In genomic region chr5:24512271-24512670, GRCm38 (mm10) we compare ENCODE assay signal across 11 mouse cellular contexts. TPM values are rescaled to one million over a fixed set of nuclear protein-coding genes. Genes with fewer than 3 reads are reported as not detected.
DNase-seq lines count a peak whose midpoint lies in the region; ATAC-seq lines count a peak whose summit lies in the region.
"Had no signal": no experiment of that assay in that cellular context is flagged by ENCODE, and none has a peak within 500 bp of the region (broad histone marks: within the 10 kb centered on the region; RNA-seq: fewer than 3 reads in every experiment).

No protein-coding gene starts in this region.

- DNase-seq in lung, adult 18-20 months = peak; percentile 26 to 31
- no peak for DNase-seq in lung, postnatal 25 days (ENCODE audit: low spot score)
- DNase-seq in kidney, postnatal 14 days = peak; percentile 63
- DNase-seq in urinary bladder, postnatal 36 days (ENCODE audit: low spot score in 2 of 2) = peak; percentile 23 to 55
- DNase-seq in B cell, adult 2 months = no peak
- DNase-seq in spleen, postnatal 4 days (ENCODE audit: low spot score in 2 of 2) = no peak
- DNase-seq: cerebellum, postnatal 25 days had no signal

- no peak overlapping the region for H3K4me3 ChIP-seq in heart, embryonic 11.5 days (ENCODE audit: low read depth, low read length)

- H3K36me3 ChIP-seq in heart, embryonic 11.5 days (ENCODE audit: control insufficient read depth, insufficient read depth, low read length) = no peaks in the 10 kb centered on the region

- ATAC-seq in heart, embryonic 11.5 days (replicated peaks; ENCODE audit: insufficient number of reproducible peaks, low FRiP score, low TSS enrichment) = peak; percentile 36; the same call in 1 of the 2 replicates
- ATAC-seq in monocyte, adult 5-6 weeks (replicated peaks; ENCODE audit: insufficient number of reproducible peaks, low FRiP score, low TSS enrichment, poor library complexity, severe bottlenecking) = no peak
- ATAC-seq: Patski had no signal

- H3K9ac ChIP-seq in heart, embryonic 11.5 days (ENCODE audit: low read depth, low read length) = no peak overlapping the region

- no peak overlapping the region for H3K27ac ChIP-seq in heart, embryonic 11.5 days (ENCODE audit: low read depth, low read length)
- H3K27ac ChIP-seq: macrophage had no signal

- H3K27me3 ChIP-seq in heart, embryonic 11.5 days (ENCODE audit: control insufficient read depth, insufficient read depth, low read length) = no peaks in the 10 kb centered on the region; the same call in none of the 2 replicates
- H3K27me3 ChIP-seq: Patski had no signal

- no peak overlapping the region for H3K4me2 ChIP-seq in heart, embryonic 11.5 days

- peaks cover 4% of the 10 kb centered on the region; the same call in 1 of the 2 replicates for H3K4me1 ChIP-seq in heart, embryonic 11.5 days (ENCODE audit: control insufficient read depth, insufficient read depth, low read length)

- 37% methylated on average over 8 of the region's 8 CpGs for WGBS in heart, embryonic 11.5 days (ENCODE audit: insufficient replicate concordance)

- H3K9me3 ChIP-seq in heart, embryonic 11.5 days (replicated peaks; ENCODE audit: control insufficient read depth, low read length) = no peaks in the 10 kb centered on the region

RNA-seq across cellular contexts. Expression of gene Gbx1, which starts 14.7 kb away (rescaled TPM):
- polyA plus RNA-seq in heart, embryonic 11.5 days (2014; fragmentation: Nextera tagmentation; extraction: Ambion mirVana) = 0.04 TPM in 1 of 2 replicates, not detected in the other
- total RNA-seq in monocyte, adult 5-6 weeks (2017) = not detected in 3 replicates
- polyA plus RNA-seq: macrophage, Patski had no signal

RNA-seq across cellular contexts. Expression of gene Asb10, which starts 28.5 kb away (rescaled TPM):
- 3.2 and 3.4 TPM in 2 replicates for polyA plus RNA-seq in heart, embryonic 11.5 days (2014; fragmentation: Nextera tagmentation; extraction: Ambion mirVana)
- not detected in 3 replicates for total RNA-seq in monocyte, adult 5-6 weeks (2017)
- polyA plus RNA-seq: Patski had no signal

RNA-seq across cellular contexts. Expression of gene 4931409K22Rik, which starts 44.3 kb away (rescaled TPM):
- polyA plus RNA-seq in heart, embryonic 11.5 days (2014; fragmentation: Nextera tagmentation; extraction: Ambion mirVana) = not detected in 2 replicates
- total RNA-seq in monocyte, adult 5-6 weeks (2017) = not detected in 3 replicates
- polyA plus RNA-seq: macrophage, Patski had no signal

Comparison
In these comparisons a context has a peak if more than half of its experiments do, and no peak if none do; other contexts are left out.
1. DNase-seq: peak in lung, adult 18-20 months (2 of 2), kidney, postnatal 14 days (single experiment) and urinary bladder, postnatal 36 days (2 of 2); none in lung, postnatal 25 days (single experiment), B cell, adult 2 months (0 of 2) and spleen, postnatal 4 days (0 of 2).